Mouse (Mus musculus) 416B (cell line): Measurements from ENCODE around the gene Vmn1r77.
"Not testable (repeated sequence)": the region's sequence is repeated elsewhere in the genome, so short reads cannot be mapped to it uniquely, and the experiment has no call there.

ENCODE experiments used
- DNase-seq: peaks from one replicate; pipeline ENCODE4 v3.0.0; 2011; ENCODE audit warnings: low read depth

Gene Vmn1r77

GRCm38 (mm10) chr7:12036452-12036851 lies at the start of gene Vmn1r77:
Gene Vmn1r77, plus strand, starts transcription at chr7:12036752.
- DNase-seq, result not testable (repeated sequence)

- not testable (repeated sequence) for DNase-seq
Measured at GRCm38 (mm10) chr7:12011491-12011890, 25.1 kb upstream of the Vmn1r77 start.

- not testable (repeated sequence) for DNase-seq
Measured at GRCm38 (mm10) chr7:12012392-12012791, 24.2 kb upstream of the Vmn1r77 start.

- DNase-seq, result peak; percentile 8
Measured at GRCm38 (mm10) chr7:12013106-12013505, 23.4 kb upstream of the Vmn1r77 start.

- DNase-seq, result not testable (repeated sequence)
Measured at GRCm38 (mm10) chr7:12017829-12018228, 18.7 kb upstream of the Vmn1r77 start.

- no peak for DNase-seq
Measured at GRCm38 (mm10) chr7:12040664-12041063, 4.1 kb downstream of the Vmn1r77 start.
